Mouse (Mus musculus): Measurements from ENCODE around the gene Hipk3. TPM values are rescaled to one million over a fixed set of nuclear protein-coding genes. Genes with fewer than 3 reads are reported as not detected.

Gene Hipk3
- total and polyA plus RNA-seq, 3 experiments: 30.6 to 136 (median 116) TPM

DNA sequence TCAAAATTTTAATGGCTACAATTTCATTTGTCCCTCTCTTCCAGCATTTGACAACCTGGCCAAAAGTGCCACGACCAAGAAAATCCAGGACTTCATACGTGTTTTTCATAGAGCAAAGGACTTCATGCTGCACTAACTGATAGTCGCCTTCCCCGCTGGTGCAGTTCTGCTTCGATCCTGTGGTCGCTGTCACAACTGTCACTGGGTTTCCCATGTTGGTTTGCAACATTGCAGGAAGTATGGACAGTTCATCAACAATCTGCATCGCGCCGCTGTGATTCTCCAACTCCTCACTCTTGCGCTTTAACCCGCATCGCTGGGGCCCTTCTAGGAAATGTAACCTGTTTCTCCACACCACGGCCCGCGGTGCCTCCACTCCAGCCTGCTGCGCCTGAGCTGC is 23.1 kb downstream of the Hipk3 start:
- DNase-seq: no peak

DNA sequence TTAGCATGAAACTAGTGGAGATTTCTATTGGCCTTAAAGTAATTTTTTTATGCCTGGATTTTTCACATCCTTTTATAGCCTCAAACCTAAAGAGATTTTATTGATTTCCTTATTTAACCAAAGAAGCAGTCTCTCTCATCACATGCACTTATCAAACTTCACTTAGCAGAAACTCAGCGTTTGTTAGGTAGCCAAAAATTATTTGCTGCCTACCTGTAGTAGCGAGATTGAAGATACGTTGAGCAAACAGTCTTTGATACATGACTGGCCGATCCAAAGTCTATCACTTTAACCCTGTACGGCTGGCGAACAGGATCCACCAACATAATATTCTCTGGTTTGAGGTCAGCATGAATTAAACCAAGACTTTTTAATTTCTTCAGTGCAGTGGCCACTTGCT is 23.7 kb downstream of the Hipk3 start:
- DNase-seq: no peak

DNA sequence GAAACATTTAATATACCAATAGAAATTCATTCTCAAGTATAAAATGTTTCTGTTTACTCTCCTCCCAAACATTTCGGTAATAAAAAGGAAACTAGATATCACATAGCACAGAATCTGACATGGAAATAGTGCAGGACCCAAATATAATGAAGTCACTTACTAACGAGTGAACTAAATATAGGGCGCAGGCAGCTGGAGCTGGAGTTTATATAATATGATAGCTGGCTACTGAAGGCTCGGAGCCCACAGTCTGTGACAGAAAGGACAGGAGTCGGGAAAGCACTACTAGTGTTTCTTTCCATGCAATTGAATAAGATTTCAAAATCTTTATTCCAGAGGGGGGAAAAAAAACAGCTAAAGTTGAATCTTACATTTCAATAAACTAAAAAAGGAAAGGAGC is 25.8 kb downstream of the Hipk3 start:
- DNase-seq: no peak

DNA sequence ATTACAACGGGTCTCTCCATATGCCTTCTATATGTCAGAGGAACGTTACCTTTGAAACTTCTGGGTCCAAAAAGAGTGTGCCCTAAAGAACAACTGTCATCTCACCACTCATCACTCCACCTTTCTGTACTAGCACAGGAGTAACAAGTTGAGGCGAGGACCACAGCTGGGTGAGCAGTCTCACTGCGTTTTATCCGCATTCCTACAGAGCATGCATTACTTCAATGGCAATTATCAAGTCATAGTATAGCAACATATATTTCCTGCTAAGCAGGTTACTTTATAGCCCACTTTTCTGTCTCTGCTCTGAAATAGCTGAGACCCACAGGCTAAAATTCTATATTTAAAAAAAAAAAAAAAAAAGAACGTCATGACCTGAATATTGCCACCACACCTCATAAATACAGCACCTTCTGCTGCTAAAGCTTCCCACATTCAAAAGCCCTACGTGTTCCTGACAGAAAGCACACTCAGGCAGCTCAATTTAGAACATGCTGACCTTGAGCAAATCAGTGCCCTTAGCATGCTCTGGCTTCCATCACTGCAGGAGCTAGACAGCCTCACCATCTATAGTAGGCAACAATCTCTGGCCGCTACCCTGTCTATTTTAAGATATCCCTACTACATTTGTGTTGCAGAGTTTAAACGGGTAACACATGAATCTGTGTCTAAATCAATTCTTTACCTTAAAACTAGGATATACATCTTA is 27.2 kb downstream of the Hipk3 start:
- DNase-seq: no peak

DNA sequence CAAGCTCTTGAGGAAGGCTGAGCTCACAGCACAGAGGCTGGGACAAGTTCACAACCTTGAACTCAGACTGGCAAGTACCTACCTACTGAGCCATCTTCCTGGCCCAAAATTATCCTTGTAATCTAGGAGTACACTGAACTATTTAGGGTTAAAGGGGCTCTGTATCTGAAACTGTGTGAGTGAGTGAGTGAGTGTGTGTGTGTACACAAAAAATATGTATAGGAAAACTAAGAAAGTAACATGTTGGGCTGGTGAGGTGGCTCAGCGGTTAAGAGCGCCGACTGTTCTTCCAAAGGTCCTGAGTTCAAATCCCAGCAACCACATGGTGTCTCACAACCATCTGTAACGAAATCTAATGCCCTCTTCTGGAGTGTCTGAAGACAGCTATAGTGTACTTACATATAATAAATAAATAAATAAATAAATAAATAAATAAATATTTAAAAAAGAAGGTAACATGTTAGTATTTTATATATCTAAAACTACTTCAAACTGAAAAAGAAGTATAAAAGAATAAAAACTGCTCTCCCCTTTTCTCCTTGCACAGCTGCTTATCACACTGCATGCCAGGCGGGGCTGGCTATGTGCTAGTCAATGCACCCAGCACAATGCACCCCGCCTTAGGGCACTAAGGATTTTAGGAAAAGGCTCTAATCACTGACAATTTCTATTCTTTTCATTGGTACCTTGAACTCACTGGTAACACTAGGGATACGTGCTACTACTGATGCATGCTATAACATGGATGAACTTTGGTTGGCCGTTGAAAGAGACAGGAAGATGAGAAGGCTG is 28.4 kb downstream of the Hipk3 start:
- DNase-seq: no peak

DNA sequence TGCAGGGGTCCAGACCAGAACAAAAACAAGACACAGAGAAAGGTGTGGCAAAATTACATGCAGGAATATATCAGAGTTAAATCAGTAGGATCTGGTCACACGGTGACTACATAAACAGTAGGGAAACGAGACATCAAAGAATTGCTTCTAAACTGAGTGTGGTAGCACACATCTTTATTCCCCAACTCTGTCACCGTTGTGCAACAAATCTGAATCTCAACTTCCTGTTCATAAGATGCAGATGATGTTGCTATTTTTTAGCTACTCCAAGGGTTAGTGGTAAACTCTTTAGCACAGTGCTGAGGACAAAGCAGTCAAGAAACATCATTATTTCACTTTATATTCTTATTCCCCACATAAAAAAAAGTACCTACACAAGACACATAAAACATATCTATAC is 34.2 kb downstream of the Hipk3 start:
- DNase-seq: no peak

DNA sequence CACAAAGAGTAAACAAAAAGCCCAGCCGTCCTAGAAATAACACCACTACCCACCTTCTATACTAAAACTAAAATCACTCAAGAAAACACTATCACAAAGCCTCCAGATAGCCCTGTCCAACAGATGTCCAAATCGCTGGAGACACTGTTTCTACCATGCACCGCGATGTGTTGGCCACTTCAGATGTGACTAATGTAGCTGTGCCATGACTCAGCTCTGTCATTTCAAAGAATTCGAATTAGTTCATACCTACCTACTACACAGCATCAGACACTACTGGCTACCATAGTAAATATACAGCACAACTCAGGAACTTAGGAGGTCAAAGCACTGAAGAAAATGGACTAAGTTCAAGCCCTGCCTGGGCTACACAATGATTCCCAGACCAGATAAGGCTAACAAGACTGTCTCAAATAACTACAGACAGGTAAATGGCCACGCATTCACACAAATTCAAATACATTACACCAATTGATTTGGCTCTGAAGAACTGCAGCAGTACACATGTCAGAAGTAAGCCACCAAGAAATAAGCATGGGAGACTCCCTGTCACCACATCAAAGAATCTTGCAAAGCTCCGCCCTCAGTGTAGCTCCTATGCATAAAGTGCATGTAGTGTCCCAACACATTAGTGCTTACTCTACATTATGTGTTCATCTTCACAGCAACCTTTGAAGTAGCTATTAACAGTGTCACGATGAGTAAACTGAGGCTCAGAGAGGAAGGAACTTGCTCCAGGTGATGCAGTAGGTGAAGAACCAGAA is 35.5 kb downstream of the Hipk3 start:
- peak; percentile 49 for DNase-seq

DNA sequence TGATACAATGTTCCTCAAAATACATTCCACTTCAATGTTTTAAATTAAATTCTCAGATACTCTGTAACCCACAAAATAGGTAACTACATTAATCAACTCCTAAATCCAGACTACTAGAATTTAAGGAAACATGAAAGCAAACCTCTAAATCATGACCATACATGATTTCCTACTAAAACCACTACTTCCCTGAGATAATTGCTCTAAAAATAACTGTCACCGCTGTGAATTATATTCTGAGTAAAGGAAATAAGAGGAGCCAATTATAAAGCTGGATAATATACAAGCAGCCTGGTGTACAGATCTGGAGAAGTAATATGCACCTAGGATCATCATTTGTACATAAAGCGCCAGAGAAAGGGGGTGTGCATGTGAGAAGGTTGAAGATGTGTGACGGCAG is 37.1 kb downstream of the Hipk3 start:
- no peak for DNase-seq

DNA sequence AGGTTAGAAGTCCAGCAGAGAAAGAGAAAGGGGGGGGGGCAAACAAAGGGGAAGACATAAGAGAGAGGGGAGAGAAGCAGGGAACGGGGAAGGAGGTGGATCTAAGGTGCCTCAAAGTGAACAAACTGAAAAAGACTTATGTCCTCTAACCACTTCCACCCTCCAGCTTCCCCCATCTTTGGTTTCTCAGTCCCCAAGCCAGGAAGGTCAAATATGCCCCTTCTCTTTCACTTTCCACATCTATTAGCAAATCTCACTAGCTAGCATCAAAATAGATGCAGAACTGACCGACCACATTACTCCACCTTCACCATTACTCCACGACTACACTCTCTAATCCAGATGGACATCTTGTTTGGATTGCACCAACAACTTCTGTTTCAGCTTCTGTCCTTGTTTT is 43.6 kb downstream of the Hipk3 start:
- no peak for DNase-seq

DNA sequence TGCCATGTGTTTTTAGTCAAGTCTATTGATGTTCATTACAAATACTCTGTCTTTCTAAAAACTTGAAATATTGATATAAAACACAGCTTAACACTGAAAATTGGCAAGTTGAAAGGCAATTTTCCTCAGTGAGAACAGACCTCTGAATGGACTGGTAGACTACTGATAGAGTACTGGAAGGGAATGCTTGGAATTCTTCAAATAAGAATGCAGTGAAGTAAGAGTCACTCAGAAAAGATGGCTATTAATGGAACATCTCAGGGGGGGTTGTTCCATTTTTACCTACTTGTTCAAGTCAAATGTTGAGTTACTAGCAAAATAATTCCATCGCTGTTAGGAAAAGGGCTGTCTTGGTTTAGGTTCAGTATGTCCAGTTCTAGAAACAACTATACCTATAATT is 45.1 kb downstream of the Hipk3 start:
- DNase-seq: no peak

DNA sequence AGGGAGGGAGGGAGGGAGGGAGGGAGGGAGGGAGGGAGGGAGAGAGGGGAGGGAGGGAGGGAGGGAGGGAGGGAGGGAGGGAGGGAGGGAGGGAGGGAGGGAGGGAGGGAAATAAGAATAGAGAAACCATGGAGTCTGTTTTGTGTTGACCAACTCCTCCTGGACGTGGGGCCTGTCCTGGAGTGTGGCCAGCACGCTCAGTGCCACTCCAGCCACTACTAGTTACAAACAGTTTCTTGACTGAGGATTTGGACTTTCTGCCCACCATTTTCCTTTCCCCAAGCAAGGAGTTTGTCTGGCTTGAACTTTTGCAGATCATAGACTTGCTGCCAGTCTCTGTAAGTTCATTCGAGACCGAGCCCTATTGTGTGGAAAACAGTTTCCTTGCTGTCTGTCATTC is 46.0 kb downstream of the Hipk3 start:
- no peak for DNase-seq

DNA sequence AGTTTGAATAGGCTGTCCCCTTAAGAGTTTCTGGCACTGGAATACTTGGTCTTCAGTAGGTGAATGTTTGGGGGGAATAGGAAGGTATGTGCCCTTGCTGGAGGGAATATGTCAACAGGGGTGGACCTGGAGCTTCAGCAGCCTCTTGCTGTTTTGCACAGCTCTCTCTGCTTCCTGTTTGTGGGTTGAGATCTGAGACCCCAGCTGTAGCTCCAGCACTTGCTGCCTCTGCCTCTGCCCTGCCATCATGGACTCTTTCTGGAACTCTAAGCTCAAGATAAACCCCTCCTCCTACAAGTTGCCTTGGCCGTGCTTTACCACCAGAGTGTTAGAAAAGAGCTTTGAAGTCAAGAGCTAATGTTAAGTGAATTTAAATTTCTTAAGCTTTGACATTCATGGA is 48.2 kb downstream of the Hipk3 start:
- DNase-seq: no peak

DNA sequence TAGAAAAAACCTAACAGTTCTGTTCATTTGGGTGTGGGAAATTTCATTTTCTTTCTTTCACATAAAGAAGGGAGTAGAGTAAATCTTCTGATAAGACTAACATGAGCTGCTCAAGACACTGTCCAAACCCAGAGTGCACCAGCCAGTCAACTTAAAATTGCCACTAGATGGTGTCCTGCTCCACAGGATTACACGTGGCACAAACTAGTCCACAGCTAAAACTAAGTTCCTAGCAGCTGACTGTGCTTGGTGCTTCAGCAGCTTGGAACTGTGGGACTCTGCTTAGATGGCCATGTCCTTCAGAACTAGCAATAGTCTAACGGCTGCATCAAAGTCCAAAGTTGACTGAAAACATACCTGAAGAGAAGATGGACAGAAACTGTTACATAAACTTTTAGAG is 49.5 kb downstream of the Hipk3 start:
- DNase-seq: peak; percentile 79

DNA sequence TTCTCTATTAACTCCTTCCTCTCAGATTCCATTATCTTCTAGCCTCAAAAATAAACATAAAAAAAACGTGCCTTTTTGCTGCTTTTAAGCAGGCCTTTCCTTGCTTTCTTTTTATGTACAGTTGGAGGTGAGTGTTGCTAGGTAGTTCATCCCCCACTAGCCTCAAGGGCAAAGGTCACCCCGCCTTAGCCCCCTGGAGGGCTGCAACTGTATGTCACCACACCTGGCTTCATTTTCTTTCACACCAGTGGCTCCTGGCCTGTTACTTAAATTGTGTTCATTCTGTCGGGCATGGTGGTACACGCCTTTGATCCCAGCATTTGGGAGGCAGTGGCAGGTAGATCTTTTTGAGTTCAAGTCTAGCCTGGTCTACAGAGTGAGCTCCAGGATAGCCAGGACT is 51.9 kb downstream of the Hipk3 start:
- no peak for DNase-seq

DNA sequence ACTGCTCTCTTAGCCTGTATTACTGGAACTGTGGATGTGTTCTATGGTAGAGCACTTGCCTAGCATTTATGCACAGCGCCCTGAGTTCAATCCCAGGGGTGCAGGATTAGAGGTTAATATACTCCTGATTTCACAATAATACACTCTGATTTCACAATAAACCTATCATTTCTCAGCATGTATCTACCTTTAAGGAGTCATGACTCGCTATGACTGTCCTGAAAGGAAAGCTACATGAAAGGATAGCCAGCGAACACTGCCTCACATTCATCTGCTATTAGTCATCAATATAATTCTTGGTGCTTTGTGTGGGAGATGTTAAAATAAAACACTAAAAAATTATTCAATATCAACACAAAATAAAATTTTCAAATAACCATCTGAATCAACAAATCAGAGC is 58.0 kb downstream of the Hipk3 start:
- DNase-seq: no peak

DNA sequence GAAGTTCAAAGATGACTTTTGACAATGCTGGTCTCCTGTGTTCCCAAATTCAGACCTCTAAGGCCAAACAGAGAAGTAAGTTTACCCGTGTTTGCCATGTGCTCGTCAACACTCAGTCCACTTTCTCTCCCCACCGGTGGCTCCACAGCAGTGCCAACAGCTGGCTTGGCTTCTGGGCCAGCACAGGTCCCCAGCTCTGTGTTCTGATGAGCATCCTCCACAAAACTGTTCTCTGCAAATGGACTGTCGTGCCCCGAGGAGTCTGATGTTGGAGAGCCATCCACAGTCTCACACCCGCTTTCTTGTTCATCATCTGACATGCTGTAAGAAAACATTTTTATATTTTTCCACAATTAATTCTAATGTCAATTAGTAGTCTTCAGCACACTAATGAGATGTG is 63.2 kb downstream of the Hipk3 start:
- no peak for DNase-seq

DNA sequence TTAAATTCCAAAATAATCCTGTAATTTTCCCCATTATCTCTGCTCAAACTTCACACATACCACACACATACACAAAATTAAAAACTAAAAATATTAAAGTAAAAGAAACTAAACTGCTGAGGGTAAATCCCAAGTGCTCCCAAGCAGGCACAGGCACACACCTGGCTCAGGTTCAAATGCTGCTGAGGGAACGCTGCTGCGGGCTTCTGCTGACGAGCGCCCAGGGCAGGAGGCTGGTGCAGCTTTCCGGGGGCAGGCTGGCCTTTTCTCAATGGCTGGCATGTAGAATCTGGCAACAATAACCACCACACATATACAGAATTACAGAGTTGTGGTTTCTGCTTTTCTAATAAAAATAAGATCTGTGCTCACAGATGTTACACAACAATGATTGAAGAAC is 63.7 kb downstream of the Hipk3 start:
- no peak for DNase-seq

DNA sequence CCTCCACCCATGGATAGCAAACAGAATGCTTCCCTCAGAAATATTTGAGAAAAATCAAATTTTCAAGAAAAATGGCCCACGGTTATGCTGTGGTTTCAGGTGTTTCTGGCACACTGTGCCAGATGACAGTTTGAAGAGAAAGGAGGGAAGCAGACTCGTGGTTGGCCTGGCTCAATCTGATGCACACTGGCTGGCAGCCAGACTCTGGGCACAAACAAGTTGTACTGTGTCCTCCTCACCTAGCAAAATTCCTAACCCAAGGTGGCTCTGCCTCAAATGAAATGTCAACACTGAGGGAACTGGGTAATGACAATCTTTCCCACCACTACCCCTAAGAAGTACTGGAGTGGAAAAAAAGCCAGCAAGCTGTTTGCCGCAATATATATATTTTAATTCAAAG is 68.1 kb downstream of the Hipk3 start:
- DNase-seq: no peak

DNA sequence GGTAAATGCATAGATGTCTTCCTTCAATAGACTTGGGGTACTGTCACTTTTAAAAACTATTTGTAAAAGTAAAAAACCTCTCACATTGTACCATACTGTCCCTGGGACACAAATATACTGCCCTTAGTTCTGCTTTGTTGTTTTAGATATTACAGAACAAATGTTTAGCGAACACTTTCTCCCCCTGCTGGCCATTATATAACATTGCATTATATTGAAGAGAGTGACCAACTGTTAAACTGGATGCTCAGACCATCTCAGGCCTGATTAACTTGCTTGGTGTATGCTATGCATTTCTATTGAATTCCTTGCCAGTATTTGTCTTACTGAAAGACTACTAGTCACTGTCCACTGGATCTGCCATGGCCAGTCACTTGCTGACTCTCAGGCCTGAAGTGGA is 72.0 kb downstream of the Hipk3 start:
- DNase-seq: no peak

DNA sequence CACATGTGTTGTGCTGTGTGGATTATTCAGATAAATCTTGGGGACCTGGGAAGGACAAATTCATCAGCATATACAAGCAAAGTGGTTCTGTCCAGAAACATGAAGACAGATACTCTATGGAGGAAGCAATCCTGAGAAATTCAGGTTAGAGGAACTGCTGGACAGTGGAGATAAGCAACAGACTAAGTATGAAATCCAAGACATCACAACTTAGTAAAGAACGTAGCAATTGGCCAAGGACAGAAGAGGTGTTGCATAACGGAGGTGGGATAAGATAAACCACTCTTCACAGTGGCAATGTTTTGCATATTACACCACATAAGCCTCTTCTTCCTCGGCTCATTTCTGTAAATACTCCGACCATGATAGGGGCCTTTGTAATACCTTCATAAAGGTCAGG is 73.4 kb downstream of the Hipk3 start:
- DNase-seq: no peak

DNA sequence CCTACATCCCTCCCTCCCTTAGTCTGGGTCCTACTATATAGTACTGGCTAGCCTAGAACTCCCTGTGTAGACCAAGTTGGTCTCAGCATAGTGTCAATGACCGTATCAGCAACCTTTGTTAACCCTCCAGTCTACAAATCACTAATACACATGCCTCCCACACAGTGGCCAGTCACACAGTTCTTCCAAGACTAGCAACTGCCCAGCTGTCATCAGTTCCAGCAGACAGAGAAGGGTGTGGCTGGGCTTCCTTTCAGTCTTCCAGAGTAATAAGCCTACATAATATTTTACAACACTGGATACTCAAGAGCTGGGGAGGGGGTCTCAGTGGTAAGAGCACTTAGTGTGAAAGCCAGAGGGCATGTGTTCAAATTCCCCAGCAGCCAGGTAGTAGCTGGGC is 74.2 kb downstream of the Hipk3 start:
- DNase-seq: no peak

DNA sequence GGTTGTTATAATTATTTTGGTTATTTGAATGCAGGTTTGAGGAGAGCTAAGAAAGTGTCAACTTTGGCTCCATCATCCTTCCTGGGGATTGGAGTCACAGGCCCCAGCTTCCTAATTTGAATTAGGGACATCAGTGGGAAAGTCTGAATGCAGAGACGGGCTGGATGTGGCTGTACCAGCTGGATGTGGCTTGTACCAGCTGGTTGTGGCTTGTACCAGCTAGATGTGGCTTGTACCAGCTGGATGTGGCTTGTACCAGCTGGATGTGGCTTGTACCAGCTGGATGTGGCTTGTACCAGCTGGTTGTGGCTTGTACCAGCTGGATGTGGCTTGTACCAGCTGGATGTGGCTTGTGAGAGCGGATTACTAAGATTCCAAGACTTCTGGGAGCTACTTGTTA is 74.8 kb downstream of the Hipk3 start:
- no peak for DNase-seq

DNA sequence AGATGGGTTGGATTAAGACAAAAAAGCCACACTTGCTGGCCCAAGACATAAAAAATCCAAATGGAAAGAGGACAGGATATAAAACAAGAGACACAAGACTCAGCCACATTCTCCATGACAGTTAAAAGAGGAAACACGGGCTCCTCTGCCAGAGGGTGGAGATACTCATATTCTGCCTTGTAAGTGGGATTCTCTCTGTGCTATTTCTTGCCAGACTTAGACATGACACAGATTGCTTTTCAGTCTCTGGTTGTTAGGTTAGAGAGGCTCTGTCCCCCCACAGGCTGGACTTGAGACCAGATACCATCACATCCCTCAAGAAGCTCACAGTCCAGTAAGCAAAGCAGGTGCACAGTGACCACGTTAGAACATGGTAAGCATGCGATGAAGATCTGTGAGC is 81.2 kb downstream of the Hipk3 start:
- no peak for DNase-seq
